Mouse (Mus musculus) olfactory bulb, adult 2 months (tissue): ENCODE measurements at regions not wholly inside any gene's neighbourhood (a gene's known extent, or its start where the extent isn't known, plus 50 kb on each side); places are given as distances from the start of the nearest gene placed in this dataset.

Source experiments
- CTCF ChIP-seq: fragments of 200-500 bp; IDR thresholded peaks from 2 replicates; pipeline ENCODE4 v1.5.1; 2012; ENCODE audit warnings: low read depth, mild to moderate bottlenecking, low read length, moderate library complexity; ENCODE audit not compliant: insufficient read depth
- POLR2A ChIP-seq: fragments of 200-500 bp; IDR thresholded peaks from 2 replicates; pipeline ENCODE4 v1.6.1; 2012; ENCODE audit warnings: mild to moderate bottlenecking, low read depth, low read length, moderate library complexity; ENCODE audit not compliant: insufficient read depth

- TF ChIP-seq CTCF: no peak
- no peak for TF ChIP-seq POLR2A
These were observed 229.7 kb downstream of the Ktn1 start for GRCm38 (mm10) chr14:47877771-47878443.
